Mouse (Mus musculus): ENCODE measurements around the gene Rhoa.
A peak's percentile ranks its signal among the peaks of the same experiment; 100 is the strongest.

DNA sequence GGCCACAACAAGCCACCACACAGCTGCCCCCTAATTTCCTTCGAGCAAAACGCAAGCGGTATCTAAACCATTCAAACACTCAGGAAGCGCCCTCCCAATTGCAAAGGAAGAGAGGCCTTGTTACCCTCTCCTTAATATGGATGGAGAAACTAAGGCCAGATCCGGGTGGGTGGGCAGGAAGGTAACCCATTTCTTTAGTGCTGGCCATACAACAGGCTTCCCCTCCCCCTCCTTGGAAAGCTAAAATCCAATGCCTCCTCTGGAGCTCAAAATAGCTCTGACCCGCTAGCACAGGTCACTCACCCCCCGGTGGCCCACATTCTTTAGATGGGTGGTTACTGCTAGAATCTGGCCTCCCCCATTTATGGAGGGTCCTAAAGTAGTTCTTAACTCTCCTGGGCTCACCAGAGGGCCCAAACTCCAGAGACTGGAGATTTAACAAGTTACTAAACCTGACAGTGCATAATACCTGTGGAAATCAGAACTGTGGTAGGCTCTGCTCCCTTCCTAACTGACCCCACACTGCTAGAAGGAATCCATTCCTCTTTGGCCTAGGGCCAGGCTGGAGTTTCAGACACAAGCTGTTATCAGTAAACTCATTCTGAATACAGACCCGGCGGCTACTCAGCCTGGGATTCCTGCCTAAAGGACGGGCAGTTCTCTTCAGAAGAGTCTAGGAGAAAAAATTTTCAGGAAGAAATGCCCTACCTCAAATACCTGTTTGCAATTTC, 41.6 kb upstream of the Rhoa start:
- TF ChIP-seq CTCF (IDR thresholded peaks at IDR 0.05; ENCODE audit: low read depth): peak; percentile 7; the same call in 1 of the 2 replicates
- no peak for TF ChIP-seq EP300 (optimal IDR thresholded peaks at IDR 0.05)

Measured in stomach, postnatal 0 days (tissue).